Mouse (Mus musculus): ENCODE measurements around the gene Edar.

Gene Edar

GRCm38 (mm10) chr10:58651270-58652042 lies 24.0 kb downstream of the Edar start:
- peak in 1 of 2 experiments; percentile 18 for DNase-seq

GRCm38 (mm10) chr10:58648787-58649186 lies 26.7 kb downstream of the Edar start:
- DNase-seq, result no peak

GRCm38 (mm10) chr10:58644671-58645070 lies 30.8 kb downstream of the Edar start:
- no peak for DNase-seq

GRCm38 (mm10) chr10:58644194-58644593 lies 31.3 kb downstream of the Edar start:
- peak; percentile 10 to 20 for DNase-seq

GRCm38 (mm10) chr10:58643001-58643400 lies 32.5 kb downstream of the Edar start:
- no peak for DNase-seq

GRCm38 (mm10) chr10:58641631-58642030 lies 33.8 kb downstream of the Edar start:
- no peak for DNase-seq

GRCm38 (mm10) chr10:58640446-58641400 lies 34.7 kb downstream of the Edar start:
- DNase-seq, result peak; percentile 8 to 33

GRCm38 (mm10) chr10:58639291-58639690 lies 36.2 kb downstream of the Edar start:
- no peak for DNase-seq

GRCm38 (mm10) chr10:58636431-58637080 lies 38.9 kb downstream of the Edar start:
- DNase-seq, result no peak

- DNase-seq, result no peak
Observed at GRCm38 (mm10) chr10:58633507-58633906, 41.9 kb downstream of the Edar start.

- DNase-seq, result peak; percentile 24 to 56
Observed at GRCm38 (mm10) chr10:58627569-58627968, 47.9 kb downstream of the Edar start.

- no peak for DNase-seq
Observed at GRCm38 (mm10) chr10:58624848-58625711, 50.4 kb downstream of the Edar start.

- DNase-seq, result no peak
Observed at GRCm38 (mm10) chr10:58619266-58619665, 56.2 kb downstream of the Edar start.

GRCm38 (mm10) chr10:58618501-58619216 lies 56.8 kb downstream of the Edar start:
- no peak for DNase-seq

- no peak for DNase-seq
Observed at GRCm38 (mm10) chr10:58616565-58616964, 58.9 kb downstream of the Edar start.

GRCm38 (mm10) chr10:58614601-58615000 lies 60.9 kb downstream of the Edar start:
- DNase-seq, result no peak

GRCm38 (mm10) chr10:58610484-58611261 lies 64.8 kb downstream of the Edar start:
- peak; percentile 17 to 42 for DNase-seq

- DNase-seq, result peak; percentile 50 to 54
Observed at GRCm38 (mm10) chr10:58608858-58609257, 66.6 kb downstream of the Edar start.

- DNase-seq, result no peak
Observed at GRCm38 (mm10) chr10:58606356-58606755, 69.1 kb downstream of the Edar start.

GRCm38 (mm10) chr10:58604779-58605178 lies 70.7 kb downstream of the Edar start:
- DNase-seq, result peak; percentile 94 to 97

- no peak for DNase-seq
Observed at GRCm38 (mm10) chr10:58601946-58602345, 73.5 kb downstream of the Edar start.

Measured in kidney, postnatal 36 days (tissue).